Mouse (Mus musculus) stomach, embryonic 14.5 days (tissue): ENCODE data around the gene Slc35b1. TPM values are rescaled to one million over a fixed set of nuclear protein-coding genes. Genes with fewer than 3 reads are reported as not detected.

Experiments
- ATAC-seq: fragments of 200-750 bp; cut with Nextera tagmentation; 2 replicates; pipeline ENCODE4 v1.8.0; 2017; ENCODE audit warnings: low read depth, moderate TSS enrichment; ENCODE audit not compliant: insufficient number of reproducible peaks, insufficient read depth, low FRiP score
- H3K27ac ChIP-seq: fragments of 300-500 bp; sonication (generic); 2 replicates; pipeline ENCODE4 v1.5.1; 2014; ENCODE audit warnings: mild to moderate bottlenecking, low read length, moderate library complexity, mixed read lengths
- H3K27me3 ChIP-seq: fragments of 300-500 bp; sonication (generic); 2 replicates; pipeline ENCODE4 v1.6.1; 2014; ENCODE audit warnings: low read length, control low read depth, mixed read lengths; ENCODE audit not compliant: control insufficient read depth, insufficient read depth
- H3K36me3 ChIP-seq: fragments of 300-500 bp; sonication (generic); 2 replicates; pipeline ENCODE4 v1.6.1; 2014; ENCODE audit warnings: mild to moderate bottlenecking, control low read depth, low read length, moderate library complexity, mixed read lengths; ENCODE audit not compliant: control insufficient read depth, insufficient read depth
- H3K4me1 ChIP-seq: fragments of 300-500 bp; sonication (generic); 2 replicates; pipeline ENCODE4 v1.6.1; 2014; ENCODE audit warnings: low read length, control low read depth, mixed read lengths; ENCODE audit not compliant: control insufficient read depth, insufficient read depth
- H3K4me2 ChIP-seq: fragments of 300-500 bp; sonication (generic); replicated peaks from 2 replicates; pipeline ENCODE4 v1.6.1; 2014; ENCODE audit warnings: low read depth, low read length, control low read depth
- H3K4me3 ChIP-seq: fragments of 300-500 bp; sonication (generic); 2 replicates; pipeline ENCODE4 v1.5.1; 2014; ENCODE audit warnings: low read depth, low read length, control low read depth
- H3K9ac ChIP-seq: fragments of 300-500 bp; sonication (generic); replicated peaks from 2 replicates; pipeline ENCODE4 v1.6.1; 2014; ENCODE audit warnings: low read depth, mild to moderate bottlenecking, control low read depth, low read length, moderate library complexity, mixed read lengths
- H3K9me3 ChIP-seq: fragments of 300-500 bp; sonication (generic); 2 replicates; pipeline ENCODE4 v1.6.1; 2016; ENCODE audit warnings: low read depth, low read length, control low read depth; ENCODE audit not compliant: control insufficient read depth
- WGBS: fragments of 180-500 bp; shearing (Covaris S2); extraction: QIAGEN DNeasy Blood & Tissue Kit; methylation state at CpG from one replicate; pipeline ENCODE4 v1.1.7; 2014; 5-methylcytosine and 5-hydroxymethylcytosine counted together
- polyA plus RNA-seq: library from polyadenylated mRNA; unstranded; fragments of >200 nt; fragmentation: Nextera tagmentation; extraction: Ambion mirVana; gene quantifications from 2 replicates; pipeline ENCODE4 v1.2.1, GENCODE M21; 2014

Gene Slc35b1
- polyA plus RNA-seq, 1 experiment from 2014 or later, result 91.0 TPM

DNA sequence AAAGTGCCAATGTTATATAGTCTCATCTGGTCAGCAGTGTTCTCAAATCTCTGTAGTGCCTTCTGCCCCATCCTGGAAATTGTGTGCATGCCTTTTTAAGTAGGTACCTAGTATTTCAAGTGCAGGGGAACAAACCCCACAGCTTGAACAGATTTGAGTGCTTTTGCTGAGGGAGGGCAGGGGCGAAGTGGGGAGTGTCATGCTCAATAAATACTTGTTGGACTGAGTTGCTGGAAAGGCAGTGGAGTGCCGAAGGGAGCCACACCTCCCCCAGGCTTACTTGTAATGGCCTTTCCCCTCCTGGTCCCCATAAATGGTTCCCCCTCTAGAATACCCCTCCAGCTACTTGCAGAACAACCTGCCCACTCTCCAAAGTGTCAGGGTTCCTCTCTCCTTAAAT is 40.3 kb upstream of the Slc35b1 start:
- Histone ChIP-seq H3K27ac (no peak overlapping the region), H3K4me1 (peaks cover 15% of the 10 kb centered on the region; the same call in 1 of the 2 replicates), H3K36me3 (peaks cover 12% of the 10 kb centered on the region), H3K4me3 (no peak overlapping the region), H3K4me2 (no peak overlapping the region), H3K9me3 (no peaks in the 10 kb centered on the region), H3K27me3 (no peaks in the 10 kb centered on the region), H3K9ac (no peak overlapping the region)
- no peak for ATAC-seq
- 63% methylated on average over 2 of the region's 2 CpGs for WGBS

DNA sequence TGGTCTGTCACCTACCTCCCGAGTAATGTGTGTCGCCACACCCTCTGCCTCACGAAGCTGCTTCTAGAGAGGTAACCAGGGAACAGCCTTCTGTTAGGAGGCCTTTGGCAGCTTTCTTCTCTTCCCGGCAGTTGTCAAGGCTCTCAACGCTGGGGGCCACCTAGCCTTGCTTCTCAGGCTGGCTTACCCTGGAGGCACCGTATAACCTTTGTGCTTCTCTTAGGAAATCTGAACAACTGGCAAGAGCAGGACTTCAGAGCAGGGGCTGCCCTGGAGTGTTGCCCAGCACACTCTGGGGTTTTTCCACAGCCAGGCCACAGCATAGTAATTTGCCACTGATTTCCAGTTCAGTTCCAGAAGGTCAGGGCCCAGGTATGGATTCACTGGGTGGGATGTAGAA is 34.2 kb upstream of the Slc35b1 start:
- WGBS, result 56% methylated on average over 6 of the region's 6 CpGs

GRCm38 (mm10) chr11:95350960-95351359 is 33.5 kb upstream of the Slc35b1 start:
- no peak overlapping the region for H3K4me2 ChIP-seq
- no peak overlapping the region for H3K9ac ChIP-seq
- no peaks in the 10 kb centered on the region for H3K9me3 ChIP-seq
- peaks cover 7% of the 10 kb centered on the region; the same call in 1 of the 2 replicates for H3K4me1 ChIP-seq
- H3K36me3 ChIP-seq, result peaks cover 12% of the 10 kb centered on the region
- 66% methylated on average over 3 of the region's 3 CpGs for WGBS
- no peaks in the 10 kb centered on the region for H3K27me3 ChIP-seq
- H3K27ac ChIP-seq, result no peak overlapping the region; the same call in 1 of the 2 replicates
- no peak for ATAC-seq
- H3K4me3 ChIP-seq, result no peak overlapping the region

More for the DNA sequence above, 34.2 kb upstream of the Slc35b1 start:
- Histone ChIP-seq H3K9ac (no peak overlapping the region), H3K36me3 (peaks cover 12% of the 10 kb centered on the region), H3K27ac (no peak overlapping the region), H3K4me3 (no peak overlapping the region), H3K9me3 (no peaks in the 10 kb centered on the region), H3K4me1 (peaks cover 7% of the 10 kb centered on the region; the same call in 1 of the 2 replicates), H3K27me3 (no peaks in the 10 kb centered on the region), H3K4me2 (no peak overlapping the region)
- no peak for ATAC-seq

DNA sequence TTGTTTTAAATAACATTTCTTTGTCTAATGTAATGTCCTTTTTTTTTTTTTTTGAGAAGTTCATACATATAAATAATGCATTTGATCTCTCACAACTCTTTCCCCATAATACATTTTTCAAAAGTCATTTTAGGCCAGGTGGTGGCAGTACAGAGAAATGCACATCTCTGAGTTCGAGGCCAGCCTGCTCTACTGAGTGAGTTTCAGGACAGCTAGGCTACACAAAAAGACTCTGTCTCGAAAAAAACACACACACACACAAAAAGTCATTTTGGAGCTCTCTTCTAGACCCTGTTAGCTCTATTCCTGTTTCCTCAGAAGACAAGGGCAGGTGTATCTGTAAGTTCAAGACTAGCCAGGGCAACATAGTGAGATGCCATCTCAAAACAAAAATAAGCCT is 31.8 kb upstream of the Slc35b1 start:
- H3K27me3 ChIP-seq, result no peaks in the 10 kb centered on the region
- no peak for ATAC-seq
- H3K4me2 ChIP-seq, result no peak overlapping the region
- WGBS, result 91% methylated on average over 2 of the region's 2 CpGs
- peaks cover 9% of the 10 kb centered on the region for H3K4me1 ChIP-seq
- no peak overlapping the region for H3K27ac ChIP-seq
- no peak overlapping the region for H3K9ac ChIP-seq
- H3K4me3 ChIP-seq, result no peak overlapping the region
- no peaks in the 10 kb centered on the region for H3K9me3 ChIP-seq
- H3K36me3 ChIP-seq, result peaks cover 5% of the 10 kb centered on the region

- H3K4me2 ChIP-seq, result no peak overlapping the region
- 85% methylated on average over 9 of the region's 9 CpGs for WGBS
- peaks cover 9% of the 10 kb centered on the region for H3K4me1 ChIP-seq
- ATAC-seq, result no peak
- H3K4me3 ChIP-seq, result no peak overlapping the region
- H3K27ac ChIP-seq, result no peak overlapping the region
- no peaks in the 10 kb centered on the region for H3K27me3 ChIP-seq
- H3K36me3 ChIP-seq, result peaks cover 5% of the 10 kb centered on the region
- H3K9me3 ChIP-seq, result no peaks in the 10 kb centered on the region
- no peak overlapping the region for H3K9ac ChIP-seq
Observed at GRCm38 (mm10) chr11:95353226-95353625, 31.3 kb upstream of the Slc35b1 start.

- no peaks in the 10 kb centered on the region for H3K9me3 ChIP-seq
- H3K27me3 ChIP-seq, result no peaks in the 10 kb centered on the region
- no peak for ATAC-seq
- no peak overlapping the region for H3K9ac ChIP-seq
- no peaks in the 10 kb centered on the region; the same call in none of the 2 replicates for H3K36me3 ChIP-seq
- 75% methylated on average over 14 of the region's 14 CpGs for WGBS
- peaks cover 9% of the 10 kb centered on the region for H3K4me1 ChIP-seq
- H3K4me2 ChIP-seq, result no peak overlapping the region
- no peak overlapping the region for H3K4me3 ChIP-seq
- no peak overlapping the region; the same call in 1 of the 2 replicates for H3K27ac ChIP-seq
Observed at GRCm38 (mm10) chr11:95354228-95354944, 30.1 kb upstream of the Slc35b1 start.

GRCm38 (mm10) chr11:95354945-95355660 is 29.4 kb upstream of the Slc35b1 start:
- no peak overlapping the region; the same call in 1 of the 2 replicates for H3K27ac ChIP-seq
- no peak for ATAC-seq
- no peak overlapping the region for H3K4me2 ChIP-seq
- H3K9ac ChIP-seq, result no peak overlapping the region
- peaks cover 9% of the 10 kb centered on the region for H3K4me1 ChIP-seq
- 72% methylated on average over 12 of the region's 12 CpGs for WGBS
- no peaks in the 10 kb centered on the region for H3K27me3 ChIP-seq
- H3K4me3 ChIP-seq, result no peak overlapping the region
- no peaks in the 10 kb centered on the region for H3K9me3 ChIP-seq
- H3K36me3 ChIP-seq, result no peaks in the 10 kb centered on the region; the same call in none of the 2 replicates

GRCm38 (mm10) chr11:95355661-95356011 is 28.9 kb upstream of the Slc35b1 start:
- ATAC-seq, result no peak
- Histone ChIP-seq H3K4me1 (peaks cover 9% of the 10 kb centered on the region), H3K27ac (no peak overlapping the region)

More at GRCm38 (mm10) chr11:95355661-95356011, 28.9 kb upstream of the Slc35b1 start:
- H3K4me3 ChIP-seq, result no peak overlapping the region
- no peaks in the 10 kb centered on the region; the same call in none of the 2 replicates for H3K36me3 ChIP-seq
- no peaks in the 10 kb centered on the region for H3K27me3 ChIP-seq
- 92% methylated on average over 5 of the region's 5 CpGs for WGBS
- H3K4me2 ChIP-seq, result no peak overlapping the region
- no peaks in the 10 kb centered on the region for H3K9me3 ChIP-seq
- no peak overlapping the region for H3K9ac ChIP-seq
